In genomic region chr11:107676207-107676940, GRCm38 (mm10) we compare ENCODE assay signal across 16 mouse cellular contexts. TPM values are rescaled to one million over a fixed set of nuclear protein-coding genes. Genes with fewer than 3 reads are reported as not detected.
A peak's percentile ranks its signal among the peaks of the same experiment; 100 is the strongest.
DNase-seq lines count a peak whose midpoint lies in the region; ATAC-seq and TF ChIP-seq lines count a peak whose summit lies in the region.
"Had no signal": no experiment of that assay in that cellular context is flagged by ENCODE, and none has a peak within 500 bp of the region (broad histone marks: within the 10 kb centered on the region; RNA-seq: fewer than 3 reads in every experiment).

No protein-coding gene starts in this region.

- H3K4me3 ChIP-seq in hindbrain, embryonic 11.5 days (ENCODE audit: low read depth, low read length): no peak overlapping the region
- no peak overlapping the region for H3K4me3 ChIP-seq in hindbrain, embryonic 10.5 days
- no peak overlapping the region for H3K4me3 ChIP-seq in MEL (ENCODE audit: control insufficient read depth in 1 of 2, insufficient read depth in 1 of 2, low read depth in 2 of 2, low read length in 2 of 2)
- peak overlapping the region; percentile 14; the same call in 1 of the 2 replicates for H3K4me3 ChIP-seq in forebrain, embryonic 16.5 days (replicated peaks; ENCODE audit: low read length)
- H3K4me3 ChIP-seq in midbrain, embryonic 14.5 days (replicated peaks; ENCODE audit: low read depth, low read length): no peak overlapping the region
- H3K4me3 ChIP-seq: liver, embryonic 13.5 days had no signal

- H3K9me3 ChIP-seq in hindbrain, embryonic 11.5 days (ENCODE audit: control insufficient read depth, low read length): no peaks in the 10 kb centered on the region
- no peaks in the 10 kb centered on the region for H3K9me3 ChIP-seq in hindbrain, embryonic 10.5 days
- H3K9me3 ChIP-seq in MEL (replicated peaks; ENCODE audit: insufficient read depth, low read length): no peaks in the 10 kb centered on the region
- no peaks in the 10 kb centered on the region for H3K9me3 ChIP-seq in forebrain, embryonic 16.5 days (ENCODE audit: control insufficient read depth, low read length)
- no peaks in the 10 kb centered on the region for H3K9me3 ChIP-seq in midbrain, embryonic 14.5 days (ENCODE audit: control insufficient read depth, low read length)
- H3K9me3 ChIP-seq: liver, embryonic 13.5 days had no signal

- TF ChIP-seq RAD21 in MEL (IDR thresholded peaks at IDR 0.05; ENCODE audit: low read depth, low read length): no peak

- no peak for TF ChIP-seq EP300 in MEL (IDR thresholded peaks at IDR 0.05; ENCODE audit: low read depth in 1 of 2, low read length in 2 of 2)

- TF ChIP-seq POLR2A in MEL (IDR thresholded peaks at IDR 0.05; ENCODE audit: control insufficient read depth in 1 of 2, insufficient read depth in 1 of 2, low read depth in 1 of 2, low read length in 2 of 2, poor library complexity in 1 of 2): no peak

- DNase-seq in hindbrain, embryonic 11.5 days (ENCODE audit: low spot score): no peak
- no peak for DNase-seq in hindbrain, embryonic 10.5 days (ENCODE audit: low spot score)
- peak; percentile 17 for DNase-seq in MEL (ENCODE audit: low read depth, low spot score)
- DNase-seq in midbrain, embryonic 14.5 days: peak; percentile 42
- DNase-seq in layer of hippocampus, adult 8-10 months (ENCODE audit: low spot score in 2 of 2): no peak
- no peak for DNase-seq in left cerebral cortex, adult 8-10 months (ENCODE audit: low spot score in 2 of 2)
- DNase-seq in ovary, adult 18-20 months (ENCODE audit: low spot score): no peak
- DNase-seq: adrenal gland, postnatal 36 days; cerebellum, adult 8-10 months; gastrocnemius, postnatal 10 days; kidney, adult 9 months; liver, embryonic 13.5 days had no signal

- TF ChIP-seq CTCF in MEL (IDR thresholded peaks at IDR 0.05 in 2 of 3, conservative IDR thresholded peaks at IDR 0.05 in 1 of 3; ENCODE audit: control insufficient read depth in 1 of 3, insufficient read depth in 1 of 3, low read depth in 2 of 3, low read length in 3 of 3, poor library complexity in 1 of 3, severe bottlenecking in 1 of 3): no peak

- H3K9ac ChIP-seq in hindbrain, embryonic 11.5 days (ENCODE audit: low read depth, low read length): no peak overlapping the region
- H3K9ac ChIP-seq in MEL (ENCODE audit: control insufficient read depth, low read depth, low read length, poor library complexity, severe bottlenecking): no peak overlapping the region
- no peak overlapping the region for H3K9ac ChIP-seq in forebrain, embryonic 16.5 days (replicated peaks; ENCODE audit: low read depth, low read length)
- H3K9ac ChIP-seq in midbrain, embryonic 14.5 days (replicated peaks; ENCODE audit: low read length): no peak overlapping the region
- H3K9ac ChIP-seq: liver, embryonic 13.5 days had no signal

- H3K36me3 ChIP-seq in hindbrain, embryonic 11.5 days (ENCODE audit: control insufficient read depth, insufficient read depth, low read length): peaks cover 4% of the 10 kb centered on the region; the same call in 1 of the 2 replicates
- H3K36me3 ChIP-seq in hindbrain, embryonic 10.5 days: peaks cover 53% of the 10 kb centered on the region
- H3K36me3 ChIP-seq in MEL (ENCODE audit: control insufficient read depth in 1 of 2, insufficient read depth in 2 of 2, low read length in 2 of 2): peaks cover under 1 to 10% of the 10 kb centered on the region in 2 experiments; a peak in 3 of 4 replicates
- peaks cover 8% of the 10 kb centered on the region for H3K36me3 ChIP-seq in forebrain, embryonic 16.5 days (ENCODE audit: control insufficient read depth, insufficient read depth)
- H3K36me3 ChIP-seq in midbrain, embryonic 14.5 days (ENCODE audit: control insufficient read depth, insufficient read depth, low read length): peaks cover 29% of the 10 kb centered on the region

- WGBS in hindbrain, embryonic 11.5 days: 66% methylated on average over 17 of the region's 17 CpGs
- WGBS in hindbrain, embryonic 10.5 days: 68% methylated on average over 17 of the region's 17 CpGs
- 27% methylated on average over 17 of the region's 17 CpGs for WGBS in forebrain, embryonic 16.5 days
- 32% methylated on average over 17 of the region's 17 CpGs for WGBS in midbrain, embryonic 14.5 days

- ATAC-seq in hindbrain, embryonic 11.5 days (ENCODE audit: low FRiP score): no peak
- peak; percentile 31; the same call in 1 of the 2 replicates for ATAC-seq in forebrain, embryonic 16.5 days
- no peak for ATAC-seq in midbrain, embryonic 14.5 days (ENCODE audit: low FRiP score, low TSS enrichment)

- H3K79me2 ChIP-seq in MEL (ENCODE audit: control insufficient read depth, insufficient read depth, low read length, poor library complexity): no peaks in the 10 kb centered on the region

- no peak overlapping the region for H3K4me2 ChIP-seq in hindbrain, embryonic 11.5 days (replicated peaks; ENCODE audit: low read depth, low read length)
- peak overlapping the region; percentile 29 for H3K4me2 ChIP-seq in forebrain, embryonic 16.5 days (ENCODE audit: low read length)
- H3K4me2 ChIP-seq in midbrain, embryonic 14.5 days (ENCODE audit: low read length): peak overlapping the region; percentile 17; the same call in 1 of the 2 replicates
- H3K4me2 ChIP-seq: liver, embryonic 13.5 days had no signal

- no peaks in the 10 kb centered on the region for H3K27me3 ChIP-seq in hindbrain, embryonic 11.5 days (ENCODE audit: control insufficient read depth, insufficient read depth, low read length)
- no peaks in the 10 kb centered on the region for H3K27me3 ChIP-seq in hindbrain, embryonic 10.5 days (ENCODE audit: insufficient read depth, poor library complexity, severe bottlenecking)
- no peaks in the 10 kb centered on the region for H3K27me3 ChIP-seq in MEL (ENCODE audit: control insufficient read depth in 1 of 2, insufficient read depth in 2 of 2, low read length in 2 of 2)
- no peaks in the 10 kb centered on the region for H3K27me3 ChIP-seq in forebrain, embryonic 16.5 days (replicated peaks; ENCODE audit: control insufficient read depth, insufficient read depth, low read length)
- H3K27me3 ChIP-seq in midbrain, embryonic 14.5 days (ENCODE audit: control insufficient read depth, insufficient read depth, low read length): no peaks in the 10 kb centered on the region
- H3K27me3 ChIP-seq: liver, embryonic 13.5 days had no signal

- peak overlapping the region; percentile 6; the same call in 1 of the 2 replicates for H3K27ac ChIP-seq in hindbrain, embryonic 11.5 days (ENCODE audit: low read depth, low read length)
- H3K27ac ChIP-seq in hindbrain, embryonic 10.5 days: no peak overlapping the region
- H3K27ac ChIP-seq in MEL (ENCODE audit: control insufficient read depth, low read depth, low read length): no peak overlapping the region
- H3K27ac ChIP-seq in forebrain, embryonic 16.5 days (ENCODE audit: low read length): peak overlapping the region; percentile 39
- H3K27ac ChIP-seq in midbrain, embryonic 14.5 days (replicated peaks; ENCODE audit: low read depth, low read length): peak overlapping the region; percentile 22; the same call in 1 of the 2 replicates
- H3K27ac ChIP-seq: liver, embryonic 13.5 days; macrophage had no signal

- 0 out of 2 replicates have a peak, but pooled peaks cover 2% of the 10 kb centered on the region for H3K4me1 ChIP-seq in hindbrain, embryonic 11.5 days (replicated peaks; ENCODE audit: control insufficient read depth, insufficient read depth, low read length)
- H3K4me1 ChIP-seq in hindbrain, embryonic 10.5 days (replicated peaks): peaks cover 12% of the 10 kb centered on the region; the same call in 1 of the 2 replicates
- peaks cover under 1 to 2% of the 10 kb centered on the region in 2 experiments; a peak in 2 of 4 replicates for H3K4me1 ChIP-seq in MEL (ENCODE audit: control insufficient read depth in 1 of 2, insufficient read depth in 2 of 2, low read length in 2 of 2)
- H3K4me1 ChIP-seq in forebrain, embryonic 16.5 days (replicated peaks; ENCODE audit: control insufficient read depth, insufficient read depth, low read length): peaks cover 11% of the 10 kb centered on the region
- H3K4me1 ChIP-seq in midbrain, embryonic 14.5 days (ENCODE audit: control insufficient read depth, insufficient read depth, low read length): peaks cover 8% of the 10 kb centered on the region
- H3K4me1 ChIP-seq: liver, embryonic 13.5 days had no signal

TF ChIP-seq in MEL, 35 proteins besides CTCF, POLR2A, EP300 and RAD21:
- TF ChIP-seq MEF2A (IDR thresholded peaks at IDR 0.05; ENCODE audit: extremely low read depth, insufficient replicate concordance, low read depth, low read length, poor library complexity, severe bottlenecking): no peak
- TF ChIP-seq SMC3 (IDR thresholded peaks at IDR 0.05; ENCODE audit: low read depth, low read length): no peak
- no peak for TF ChIP-seq RCOR1 (IDR thresholded peaks at IDR 0.05; ENCODE audit: low read depth, low read length)
- no peak for TF ChIP-seq GABPA (IDR thresholded peaks at IDR 0.05; ENCODE audit: low read depth, low read length)
- TF ChIP-seq USF2 (IDR thresholded peaks at IDR 0.05; ENCODE audit: borderline replicate concordance in 1 of 2, insufficient read depth in 1 of 2, low read depth in 1 of 2, low read length in 2 of 2): no peak
- TF ChIP-seq SIN3A (IDR thresholded peaks at IDR 0.05; ENCODE audit: low read length): no peak
- TF ChIP-seq ELF1 (IDR thresholded peaks at IDR 0.05; ENCODE audit: low read depth, low read length): no peak
- TF ChIP-seq KAT2A (conservative IDR thresholded peaks at IDR 0.05; ENCODE audit: low read depth, low read length): no peak
TF ChIP-seq in MEL: peak in this region for 0.

RNA-seq across cellular contexts. Expression of gene Cacng1, which starts 39.9 kb away (rescaled TPM):
- 0.36 and 0.43 TPM in 2 replicates for polyA plus RNA-seq in hindbrain, embryonic 11.5 days (2014; fragmentation: Nextera tagmentation; extraction: Ambion mirVana)
- polyA plus RNA-seq in hindbrain, embryonic 10.5 days (2016; fragmentation: Nextera tagmentation; extraction: Ambion mirVana): 0.16 and 0.26 TPM in 2 replicates
- total RNA-seq in MEL (2012; rRNA removed): not detected in 2 replicates
- polyA plus RNA-seq in MEL (2012; ENCODE audit: insufficient read depth in 1 of 2, insufficient read length in 2 of 2, low read depth in 1 of 2, low replicate concordance in 2 of 2, missing spikeins in 1 of 2): not detected
- polyA plus RNA-seq in forebrain, embryonic 16.5 days (2015; fragmentation: Nextera tagmentation; extraction: Ambion mirVana): 0.26 and 0.39 TPM in 2 replicates
- 0.45 and 0.46 TPM in 2 replicates for polyA plus RNA-seq in midbrain, embryonic 14.5 days (2014; fragmentation: Nextera tagmentation; extraction: Ambion mirVana)
- total RNA-seq in layer of hippocampus, adult 8-10 months (2022): not detected
- under 1 TPM in 3 of 4 experiments, not detected in 1; 0.30 to 0.59 (median 0.37) TPM for total RNA-seq in left cerebral cortex, adult 8-10 months (2022)
- total RNA-seq: neutrophil, adult 5-6 weeks had no signal
- polyA plus RNA-seq: heart, postnatal 0 days; macrophage had no signal

Comparison
In these comparisons a context has a peak if more than half of its experiments do, and no peak if none do; other contexts are left out.
1. H3K27ac ChIP-seq: peak in hindbrain, embryonic 11.5 days (single experiment), forebrain, embryonic 16.5 days (single experiment) and midbrain, embryonic 14.5 days (single experiment); none in hindbrain, embryonic 10.5 days (single experiment) and MEL (single experiment).
2. DNase-seq: peak in MEL (single experiment) and midbrain, embryonic 14.5 days (single experiment); none in hindbrain, embryonic 11.5 days (single experiment), hindbrain, embryonic 10.5 days (single experiment), layer of hippocampus, adult 8-10 months (0 of 2), left cerebral cortex, adult 8-10 months (0 of 2) and ovary, adult 18-20 months (single experiment).